Comparison of ENCODE assay signal across 8 mouse cellular contexts in genomic region chr9:44318826-44319095, GRCm38 (mm10). TPM values are rescaled to one million over a fixed set of nuclear protein-coding genes. Genes with fewer than 3 reads are reported as not detected.
DNase-seq lines count a peak whose midpoint lies in the region; ATAC-seq and TF ChIP-seq lines count a peak whose summit lies in the region.

No protein-coding gene starts in this region.

- H3K9ac ChIP-seq in limb, embryonic 15.5 days = no peak overlapping the region
- no peak overlapping the region for H3K9ac ChIP-seq in stomach, postnatal 0 days (ENCODE audit: low read length)

- whole genome bisulfite sequencing in limb, embryonic 15.5 days = 21% methylated on average over 3 of the region's 3 CpGs
- 32% methylated on average over 3 of the region's 3 CpGs for WGBS in stomach, postnatal 0 days

- no peak for TF ChIP-seq EP300 in stomach, postnatal 0 days (optimal IDR thresholded peaks at IDR 0.05)

- no peak for ATAC-seq in limb, embryonic 15.5 days (ENCODE audit: insufficient number of reproducible peaks, low FRiP score, low TSS enrichment, low read depth)
- no peak for ATAC-seq in stomach, postnatal 0 days (ENCODE audit: low FRiP score, low TSS enrichment)

- no peaks in the 10 kb centered on the region for H3K27me3 ChIP-seq in limb, embryonic 15.5 days
- H3K27me3 ChIP-seq in stomach, postnatal 0 days (ENCODE audit: control insufficient read depth, insufficient read depth, low read length) = no peaks in the 10 kb centered on the region

- H3K4me3 ChIP-seq in limb, embryonic 15.5 days = peak overlapping the region; percentile 92
- peak overlapping the region; percentile 92 for H3K4me3 ChIP-seq in stomach, postnatal 0 days (ENCODE audit: low read depth, low read length)

- H3K27ac ChIP-seq in limb, embryonic 15.5 days = no peak overlapping the region
- no peak overlapping the region for H3K27ac ChIP-seq in stomach, postnatal 0 days (replicated peaks)

- peak; percentile 32 for DNase-seq in adrenal gland, adult 2 months
- no peak for DNase-seq in adrenal gland, postnatal 10 days
- peak; percentile 32 for DNase-seq in thymus, postnatal 4 days
- no peak for DNase-seq in thymus, postnatal 0 days (ENCODE audit: low spot score)
- no peak for DNase-seq in stomach, postnatal 0 days (ENCODE audit: low spot score)
- DNase-seq in cerebellum, adult 11-12 months = no peak
- DNase-seq in embryo, embryonic 11 days = no peak

- no peak for TF ChIP-seq CTCF in stomach, postnatal 0 days (IDR thresholded peaks at IDR 0.05; ENCODE audit: low read depth)

- H3K4me1 ChIP-seq in limb, embryonic 15.5 days = peaks cover 24% of the 10 kb centered on the region
- H3K4me1 ChIP-seq in stomach, postnatal 0 days (replicated peaks; ENCODE audit: control insufficient read depth, insufficient read depth) = no peaks in the 10 kb centered on the region; the same call in none of the 2 replicates

- no peaks in the 10 kb centered on the region for H3K9me3 ChIP-seq in limb, embryonic 15.5 days
- no peaks in the 10 kb centered on the region for H3K9me3 ChIP-seq in stomach, postnatal 0 days (ENCODE audit: control insufficient read depth, low read length)

- H3K36me3 ChIP-seq in limb, embryonic 15.5 days = peaks cover 34% of the 10 kb centered on the region
- H3K36me3 ChIP-seq in stomach, postnatal 0 days (ENCODE audit: control insufficient read depth, insufficient read depth, low read length) = peaks cover 22% of the 10 kb centered on the region

- H3K4me2 ChIP-seq in limb, embryonic 15.5 days = peak overlapping the region; percentile 94
- peak overlapping the region; percentile 97 for H3K4me2 ChIP-seq in stomach, postnatal 0 days (replicated peaks; ENCODE audit: low read depth)

RNA-seq across cellular contexts. Expression of gene C2cd2l, which starts 1.3 kb away (rescaled TPM):
- total RNA-seq in adrenal gland, adult 2 months (2021) = 10 to 100 TPM; 46.1 to 59.0 TPM
- polyA plus RNA-seq in adrenal gland, adult 2 months (2012; rRNA removed) = 100 and 106 TPM in 2 replicates
- total RNA-seq in adrenal gland, postnatal 10 days (2021) = 10 to 100 TPM; 19.3 to 25.1 TPM
- 11.0 and 11.2 TPM in 2 replicates for polyA plus RNA-seq in thymus, postnatal 0 days (2015; fragmentation: Nextera tagmentation; extraction: Ambion mirVana)
- polyA plus RNA-seq in limb, embryonic 15.5 days (2015; fragmentation: Nextera tagmentation; extraction: Ambion mirVana) = 6.9 and 7.1 TPM in 2 replicates
- polyA plus RNA-seq in stomach, postnatal 0 days (2015; fragmentation: Nextera tagmentation; extraction: Ambion mirVana) = 7.4 and 7.5 TPM in 2 replicates

RNA-seq across cellular contexts. Expression of gene Dpagt1, which starts 7.1 kb away (rescaled TPM):
- 10 to 100 TPM; 28.2 to 36.1 TPM for total RNA-seq in adrenal gland, adult 2 months (2021)
- polyA plus RNA-seq in adrenal gland, adult 2 months (2012; rRNA removed) = 55.8 and 68.2 TPM in 2 replicates
- total RNA-seq in adrenal gland, postnatal 10 days (2021) = 10 to 100 TPM; 25.2 to 27.7 TPM
- polyA plus RNA-seq in thymus, postnatal 0 days (2015; fragmentation: Nextera tagmentation; extraction: Ambion mirVana) = 25.7 and 25.8 TPM in 2 replicates
- polyA plus RNA-seq in limb, embryonic 15.5 days (2015; fragmentation: Nextera tagmentation; extraction: Ambion mirVana) = 37.7 and 38.0 TPM in 2 replicates
- 26.9 and 27.8 TPM in 2 replicates for polyA plus RNA-seq in stomach, postnatal 0 days (2015; fragmentation: Nextera tagmentation; extraction: Ambion mirVana)

RNA-seq across cellular contexts. Expression of gene Hinfp, which starts 13.3 kb away (rescaled TPM):
- total RNA-seq in adrenal gland, adult 2 months (2021) = 10 to 100 TPM; 16.6 to 24.9 TPM
- polyA plus RNA-seq in adrenal gland, adult 2 months (2012; rRNA removed) = 13.5 and 13.8 TPM in 2 replicates
- total RNA-seq in adrenal gland, postnatal 10 days (2021) = 10 to 100 TPM; 17.3 to 24.4 TPM
- 22.4 and 22.6 TPM in 2 replicates for polyA plus RNA-seq in thymus, postnatal 0 days (2015; fragmentation: Nextera tagmentation; extraction: Ambion mirVana)
- 24.2 and 24.9 TPM in 2 replicates for polyA plus RNA-seq in limb, embryonic 15.5 days (2015; fragmentation: Nextera tagmentation; extraction: Ambion mirVana)
- polyA plus RNA-seq in stomach, postnatal 0 days (2015; fragmentation: Nextera tagmentation; extraction: Ambion mirVana) = 8.9 and 9.4 TPM in 2 replicates

RNA-seq across cellular contexts. Expression of gene H2afx, which starts 15.7 kb away (rescaled TPM):
- total RNA-seq in adrenal gland, adult 2 months (2021) = 10 to 100 TPM; 28.1 to 37.4 TPM
- polyA plus RNA-seq in adrenal gland, adult 2 months (2012; rRNA removed) = 124 and 134 TPM in 2 replicates
- 10 to 100 TPM; 87.2 to 99.6 TPM for total RNA-seq in adrenal gland, postnatal 10 days (2021)
- 454 and 470 TPM in 2 replicates for polyA plus RNA-seq in thymus, postnatal 0 days (2015; fragmentation: Nextera tagmentation; extraction: Ambion mirVana)
- 252 and 254 TPM in 2 replicates for polyA plus RNA-seq in limb, embryonic 15.5 days (2015; fragmentation: Nextera tagmentation; extraction: Ambion mirVana)
- polyA plus RNA-seq in stomach, postnatal 0 days (2015; fragmentation: Nextera tagmentation; extraction: Ambion mirVana) = 78.7 and 93.6 TPM in 2 replicates

RNA-seq across cellular contexts. Expression of gene Hmbs, which starts 25.3 kb away (rescaled TPM):
- 10 to 100 TPM; 80.7 to 92.6 TPM for total RNA-seq in adrenal gland, adult 2 months (2021)
- polyA plus RNA-seq in adrenal gland, adult 2 months (2012; rRNA removed) = 75.0 and 80.6 TPM in 2 replicates
- 100 to 1,000 TPM in 1 of 2 experiments, 10 to 100 TPM in 1; 86.7 to 101 TPM for total RNA-seq in adrenal gland, postnatal 10 days (2021)
- 74.7 and 79.0 TPM in 2 replicates for polyA plus RNA-seq in thymus, postnatal 0 days (2015; fragmentation: Nextera tagmentation; extraction: Ambion mirVana)
- 88.7 and 95.1 TPM in 2 replicates for polyA plus RNA-seq in limb, embryonic 15.5 days (2015; fragmentation: Nextera tagmentation; extraction: Ambion mirVana)
- polyA plus RNA-seq in stomach, postnatal 0 days (2015; fragmentation: Nextera tagmentation; extraction: Ambion mirVana) = 68.8 and 71.5 TPM in 2 replicates

Comparison
In these comparisons a context has a peak if more than half of its experiments do, and no peak if none do; other contexts are left out.
1. DNase-seq: peak in adrenal gland, adult 2 months (single experiment) and thymus, postnatal 4 days (single experiment); none in adrenal gland, postnatal 10 days (single experiment), thymus, postnatal 0 days (single experiment), stomach, postnatal 0 days (single experiment), cerebellum, adult 11-12 months (single experiment) and embryo, embryonic 11 days (single experiment).